Mouse (Mus musculus) NIH3T3 (cell line): ENCODE data around the gene Usp32.

Experiments used
- DNase-seq: peaks from one replicate; pipeline ENCODE4 v3.0.0-alpha.2; 2012; ENCODE audit warnings: low read depth

Gene Usp32

DNA sequence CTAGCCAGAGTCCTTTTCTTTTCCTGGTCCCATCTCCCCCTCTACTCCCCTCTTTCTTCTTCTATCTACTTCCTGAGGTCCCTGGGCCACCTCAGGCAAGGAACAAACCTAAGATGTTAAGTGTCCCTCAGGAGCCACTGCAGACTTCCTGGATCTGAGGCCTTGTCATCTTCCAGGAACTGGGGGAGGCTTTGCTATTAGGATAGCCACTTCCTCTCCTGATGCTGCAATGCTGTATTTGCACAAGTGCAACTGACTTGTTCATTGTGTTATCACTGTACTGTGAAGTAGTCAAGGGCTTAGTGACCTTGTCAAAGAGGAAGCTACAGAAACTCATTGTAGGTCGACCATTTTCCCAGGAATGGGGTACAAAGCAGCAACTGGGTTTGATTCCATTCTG lies 160.6 kb downstream of the Usp32 start:
- no peak for DNase-seq

DNA sequence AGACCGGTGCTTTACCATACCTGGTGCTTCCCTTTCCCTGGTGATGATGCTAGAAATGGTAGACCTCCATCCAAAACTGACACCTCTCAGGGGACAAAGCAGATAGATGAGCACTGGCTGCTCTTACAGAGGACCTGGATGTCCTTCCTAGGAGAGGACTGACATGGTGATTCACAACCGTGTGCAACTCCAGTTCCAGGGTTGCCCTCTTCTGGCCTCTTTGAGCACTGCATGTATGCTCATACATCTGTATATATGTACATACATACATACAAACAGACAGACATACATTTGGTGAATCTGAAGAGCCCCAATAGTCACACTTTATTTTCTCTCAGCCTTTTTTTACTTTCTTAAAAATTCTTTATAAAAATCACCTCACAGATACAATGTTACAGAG lies 161.8 kb downstream of the Usp32 start:
- DNase-seq, result peak; percentile 68

DNA sequence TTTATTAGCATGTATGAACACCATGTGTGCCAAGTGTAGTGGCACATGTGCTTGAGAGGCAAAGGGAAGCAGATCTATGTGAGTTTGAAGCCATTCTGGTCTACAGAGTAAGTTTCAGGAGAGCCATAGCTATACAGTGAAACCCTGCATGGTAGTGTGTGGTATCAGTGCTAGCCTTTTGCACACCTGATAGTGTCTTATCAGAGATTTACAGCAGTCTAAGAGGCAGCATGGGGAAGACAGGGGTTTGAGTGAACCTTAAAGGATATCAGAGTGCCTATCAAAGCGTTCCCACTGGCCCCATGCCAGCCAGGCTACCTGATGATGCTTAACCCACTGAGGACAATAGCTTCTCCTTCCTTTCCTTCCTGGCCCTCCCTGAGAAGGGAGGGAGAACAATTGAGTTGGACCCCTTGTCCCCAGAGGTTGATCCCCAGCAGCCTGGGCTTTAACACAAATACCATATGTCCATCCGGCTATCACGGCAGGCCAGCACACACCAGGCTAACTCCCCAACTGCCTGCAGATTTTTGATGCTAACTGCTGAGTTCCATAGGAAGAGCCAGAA lies 162.5 kb downstream of the Usp32 start:
- DNase-seq, result no peak

DNA sequence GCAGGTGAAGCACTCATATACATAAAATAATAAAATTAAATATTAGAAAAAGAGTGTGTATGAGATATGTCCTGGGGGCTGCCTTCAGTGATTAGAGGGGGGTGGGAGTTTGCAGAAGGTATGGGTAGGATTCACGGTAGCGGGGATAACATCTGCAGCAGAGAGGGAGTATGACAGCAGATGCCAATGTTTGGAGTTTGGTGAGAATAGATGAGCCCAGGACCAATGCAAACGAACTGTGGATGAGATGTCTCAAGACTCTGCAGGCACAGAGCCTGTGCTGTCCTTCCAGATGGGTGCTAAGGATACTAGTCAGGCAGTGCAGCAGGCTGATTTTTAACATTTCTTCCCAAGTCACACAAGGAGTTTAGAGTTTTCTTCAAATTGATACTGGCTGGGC lies 163.3 kb downstream of the Usp32 start:
- DNase-seq, result no peak

DNA sequence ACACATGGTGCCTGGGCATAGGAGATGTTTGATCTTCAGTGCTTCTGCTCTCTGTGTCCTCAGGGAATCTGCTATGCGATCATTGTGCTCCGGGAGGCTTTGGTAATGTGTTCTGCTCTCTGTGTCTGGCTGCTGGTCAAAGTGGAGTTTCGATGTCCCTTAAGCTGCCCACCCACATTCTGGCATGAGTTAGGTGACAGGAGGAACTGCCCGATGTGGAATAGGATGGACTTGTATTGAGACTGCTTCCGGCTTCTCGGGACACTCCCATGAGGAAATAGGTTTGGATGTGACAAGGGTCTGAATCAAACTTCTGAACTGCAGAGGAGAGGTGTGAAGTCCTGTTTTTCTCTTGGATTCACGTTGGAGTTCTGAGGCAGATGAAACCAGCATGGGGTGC lies 165.4 kb downstream of the Usp32 start:
- DNase-seq, result no peak

DNA sequence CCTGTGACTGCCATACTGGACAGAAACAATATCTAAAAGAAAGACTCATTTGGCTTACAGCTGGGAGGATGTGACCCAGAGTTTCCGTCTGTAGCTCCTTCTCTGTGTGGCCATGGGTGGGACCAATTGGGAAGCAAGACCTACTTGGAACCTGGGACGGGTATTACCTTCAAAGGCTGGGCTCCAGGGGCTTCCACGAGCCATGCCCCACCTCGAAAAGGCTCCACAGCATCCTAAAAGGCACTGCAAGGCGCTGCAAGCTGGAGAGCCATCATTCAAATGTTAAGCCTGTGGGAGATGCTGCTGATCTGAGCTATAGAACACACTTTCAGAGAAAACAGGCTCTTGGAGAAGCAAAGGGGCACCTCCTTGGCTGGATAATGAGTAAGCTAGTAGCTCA lies 166.3 kb downstream of the Usp32 start:
- DNase-seq, result no peak

DNA sequence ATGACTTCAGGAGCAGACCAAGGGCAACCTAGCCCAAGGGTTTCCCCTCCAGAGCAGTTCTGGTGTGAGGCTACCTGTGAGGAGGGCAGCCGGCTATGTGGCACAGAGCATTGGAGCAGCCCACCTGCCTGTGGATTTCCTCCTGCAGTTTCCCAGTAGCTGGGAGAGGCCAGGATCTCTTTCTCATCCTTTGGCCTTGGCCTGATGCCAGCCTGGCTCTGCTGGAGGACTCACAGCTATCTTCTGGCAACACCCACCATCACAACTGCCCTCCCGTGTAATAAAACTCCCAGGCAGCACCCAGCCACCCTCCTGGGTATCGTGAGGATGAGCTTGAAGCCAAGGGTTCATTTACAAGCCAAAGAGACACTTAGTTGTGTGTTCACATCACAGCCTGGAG lies 167.9 kb downstream of the Usp32 start:
- DNase-seq, result no peak

DNA sequence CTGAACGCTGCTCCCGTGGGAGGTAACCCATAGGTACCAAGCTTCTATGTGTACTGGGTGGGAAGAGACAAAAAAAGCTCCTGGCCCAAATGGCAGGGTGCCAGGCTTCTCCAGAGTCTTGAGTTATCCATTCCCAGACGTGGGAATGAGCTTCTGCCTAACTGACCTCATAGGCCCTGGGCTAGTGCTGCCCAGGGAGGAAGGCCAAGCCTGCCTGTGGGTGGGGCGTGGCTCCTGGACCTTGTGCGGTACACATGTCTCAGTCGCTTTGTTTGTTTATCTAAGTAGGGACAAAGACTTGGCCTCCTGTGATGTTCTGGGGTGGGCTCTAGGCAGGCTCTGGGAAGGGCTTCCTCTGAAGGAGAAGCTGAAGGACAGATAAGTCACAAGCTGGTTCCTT lies 171.2 kb downstream of the Usp32 start:
- peak; percentile 53 for DNase-seq

DNA sequence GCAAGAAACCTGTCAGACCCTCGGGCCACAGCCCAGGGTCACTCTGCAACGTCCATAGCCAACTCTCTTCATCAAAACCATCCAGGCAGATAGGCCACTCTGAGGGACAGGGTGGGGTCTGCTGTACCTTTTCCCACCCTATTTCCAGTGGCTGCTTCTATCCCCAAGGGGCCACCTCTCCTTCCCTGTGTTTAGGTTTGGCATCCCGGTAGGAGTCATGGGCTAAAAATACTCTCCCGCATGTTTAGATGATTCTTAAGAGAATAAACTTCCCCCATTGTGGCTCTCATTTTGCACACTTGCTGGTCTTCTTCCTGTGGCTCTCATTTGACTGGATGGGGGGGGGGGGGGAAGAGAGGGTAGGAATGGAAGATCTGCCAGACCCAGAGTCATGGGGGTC lies 171.7 kb downstream of the Usp32 start:
- no peak for DNase-seq

DNA sequence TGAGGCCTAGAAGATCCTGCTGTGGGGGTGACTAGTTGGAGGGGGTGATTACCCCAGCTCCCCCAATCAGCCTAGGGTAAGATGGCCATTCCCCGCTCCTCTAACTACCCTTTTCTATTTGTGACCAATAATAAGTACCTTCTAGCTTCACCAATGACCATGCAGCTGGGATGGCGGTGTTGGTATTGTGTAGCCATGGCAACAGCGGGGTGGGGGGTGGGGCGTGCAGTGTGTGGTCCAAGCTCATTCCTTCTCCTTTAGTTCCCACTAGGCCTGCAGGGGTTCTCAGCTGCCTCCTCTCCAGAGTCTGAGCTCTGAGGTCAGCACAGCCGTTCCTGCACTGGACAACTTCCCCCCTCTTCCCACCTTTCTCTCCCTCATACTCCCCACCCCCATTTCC lies 172.8 kb downstream of the Usp32 start:
- peak; percentile 29 for DNase-seq

DNA sequence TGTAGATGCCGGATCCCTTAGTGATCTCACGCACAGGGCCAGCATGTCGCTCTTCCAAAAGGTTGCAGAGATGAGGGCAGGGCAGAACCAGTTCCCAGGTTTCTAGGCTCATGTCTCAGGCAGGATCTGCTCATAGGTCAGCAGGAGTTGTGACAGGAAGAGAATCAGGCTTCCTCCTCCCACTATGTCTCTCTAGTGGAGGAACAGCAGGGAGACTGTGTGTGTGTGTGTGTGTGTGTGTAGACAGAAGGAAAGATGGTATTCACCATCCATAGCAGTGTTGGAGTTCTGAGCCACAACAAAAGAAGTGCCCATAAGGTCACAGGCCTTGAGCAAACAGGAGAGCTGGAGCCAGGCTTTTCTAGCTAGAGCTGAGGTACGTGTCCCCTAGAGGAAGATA lies 173.3 kb downstream of the Usp32 start:
- no peak for DNase-seq

DNA sequence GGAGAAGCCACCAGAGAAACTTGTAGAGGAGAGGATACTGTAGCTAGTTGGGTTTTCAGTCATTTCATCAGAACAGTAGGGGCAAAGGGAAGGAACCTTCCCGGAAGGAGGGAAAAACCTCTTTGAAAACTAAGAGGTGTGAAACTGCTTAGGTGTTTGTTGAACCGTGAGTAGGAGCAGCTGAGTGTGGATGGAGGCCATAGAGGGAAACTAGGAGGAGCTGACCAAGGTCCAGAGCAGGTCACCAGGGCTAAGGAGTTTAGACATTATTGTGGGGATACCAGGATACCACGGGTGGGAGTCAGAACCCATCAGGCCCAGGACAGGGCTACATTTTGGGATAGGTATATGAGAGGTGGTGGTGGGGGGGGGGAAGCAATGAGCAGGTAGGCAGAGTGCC lies 176.4 kb downstream of the Usp32 start:
- no peak for DNase-seq

DNA sequence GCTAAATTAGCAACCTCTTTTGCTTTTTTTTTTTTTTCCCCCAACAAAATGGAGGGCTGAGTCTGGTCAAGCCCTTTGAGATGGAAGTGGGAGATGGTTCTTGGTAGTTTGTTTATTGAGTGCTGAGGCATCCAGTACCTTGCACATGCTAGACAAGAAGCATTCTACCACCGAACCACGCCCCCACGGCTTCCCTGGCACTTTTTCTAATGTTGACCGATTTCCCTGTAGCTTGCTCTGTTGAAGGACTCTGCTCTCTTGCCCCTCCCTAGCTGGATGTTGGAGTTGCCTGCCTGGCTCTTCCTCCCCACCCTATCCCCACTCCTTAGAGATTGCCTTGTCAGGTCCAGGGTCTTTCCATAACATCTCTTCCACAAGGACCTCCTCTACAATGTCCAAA lies 177.4 kb downstream of the Usp32 start:
- DNase-seq, result no peak

DNA sequence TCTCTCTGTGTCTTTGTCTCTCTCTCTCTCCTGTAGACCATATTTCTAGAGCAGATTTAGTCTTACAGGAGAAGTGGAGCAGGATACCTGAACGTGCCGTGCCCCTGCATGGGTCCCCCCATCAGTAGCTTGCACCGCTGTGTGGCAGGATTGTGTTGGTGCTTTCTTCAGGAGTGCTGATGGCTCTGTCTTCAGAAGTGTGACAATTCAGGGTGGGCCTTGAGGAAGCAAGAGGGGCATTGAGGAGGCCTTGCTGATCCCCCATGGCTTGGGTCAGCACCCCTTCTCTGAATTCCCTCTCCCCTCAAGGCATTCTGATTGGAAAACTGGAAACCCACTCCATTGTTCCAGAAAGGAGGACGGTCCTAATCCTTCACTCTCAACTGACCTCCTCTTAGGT lies 178.4 kb downstream of the Usp32 start:
- DNase-seq, result no peak

DNA sequence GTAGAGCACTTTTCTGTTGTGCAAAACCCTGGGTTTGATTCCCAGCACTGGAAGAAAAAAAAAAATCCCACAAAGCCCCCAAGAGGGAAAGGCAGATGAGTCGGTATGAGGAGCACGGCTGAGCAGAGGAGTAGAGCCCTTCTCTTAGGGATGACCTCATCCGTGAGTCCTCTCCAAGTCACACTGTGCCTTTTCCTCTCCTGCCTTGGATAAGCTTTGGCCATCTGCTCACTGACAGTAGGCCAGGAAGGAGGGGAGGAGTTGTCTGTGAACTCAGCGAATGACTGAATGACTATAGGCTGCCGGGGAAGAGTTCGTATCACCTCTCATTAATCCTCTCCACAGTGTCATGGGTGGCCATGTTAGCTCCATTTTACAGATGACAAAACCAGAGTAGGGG lies 179.2 kb downstream of the Usp32 start:
- DNase-seq, result no peak

DNA sequence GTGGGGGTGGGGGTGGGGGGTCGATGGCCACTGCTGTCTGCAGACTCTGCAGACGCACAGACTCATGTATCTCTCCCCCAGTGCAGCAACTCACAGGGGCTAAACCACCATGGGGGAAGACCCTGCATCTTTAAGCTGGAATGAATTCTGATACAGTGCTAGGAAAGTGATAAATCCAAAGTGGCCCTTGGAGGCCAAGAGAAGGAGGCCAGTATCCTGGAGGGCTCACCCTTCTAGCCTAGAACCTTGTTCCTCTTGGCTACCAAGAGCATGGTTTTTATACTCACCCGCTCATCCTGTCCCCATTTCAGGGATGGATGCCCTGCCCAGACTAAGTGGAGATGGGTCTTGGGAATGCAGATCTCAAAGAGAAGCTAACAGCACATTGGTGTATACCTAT lies 179.7 kb downstream of the Usp32 start:
- DNase-seq, result no peak

DNA sequence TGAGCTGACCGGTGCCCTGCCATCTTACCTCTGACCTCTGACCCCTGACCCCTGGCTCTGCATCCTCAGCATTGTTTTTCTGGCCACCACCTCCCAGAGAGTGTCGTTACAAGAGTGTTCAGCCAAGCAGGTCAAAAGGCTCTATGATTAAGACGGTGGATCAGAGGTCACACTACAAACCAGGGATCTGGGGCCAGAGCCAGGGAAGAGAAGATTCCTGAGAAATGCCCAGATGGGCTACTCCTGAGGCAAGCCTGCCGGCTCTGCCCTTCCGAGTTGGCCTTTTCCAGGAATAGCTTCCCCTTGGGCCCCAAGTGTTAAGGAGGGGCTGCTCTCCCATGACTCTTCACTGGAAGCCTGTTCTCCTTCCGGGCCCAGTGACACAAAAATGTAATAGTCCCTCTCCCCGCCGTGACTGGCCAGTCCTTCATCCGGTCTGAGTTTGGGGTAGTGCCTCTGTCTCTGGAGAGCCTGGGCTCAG lies 180.2 kb downstream of the Usp32 start:
- peak; percentile 66 for DNase-seq

DNA sequence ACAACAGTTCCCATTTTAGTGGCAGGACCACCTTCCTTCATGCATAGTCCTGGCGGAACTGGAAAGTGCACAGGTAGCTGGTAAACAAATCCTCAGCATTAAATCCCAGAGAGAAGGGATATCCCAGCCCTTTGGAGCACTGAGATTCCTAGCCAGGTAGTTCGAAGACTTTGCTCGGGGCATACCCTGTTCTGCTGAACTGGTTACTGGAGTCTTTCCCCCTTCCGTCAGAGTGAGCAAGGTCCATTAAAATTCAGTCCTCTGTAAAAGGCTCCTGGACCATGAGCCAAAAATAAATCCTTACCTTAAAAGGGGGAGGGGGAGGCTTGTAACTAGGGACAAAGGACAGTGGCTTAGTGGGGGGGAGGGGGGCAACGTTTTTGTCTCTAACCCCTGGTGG lies 180.8 kb downstream of the Usp32 start:
- DNase-seq, result no peak

DNA sequence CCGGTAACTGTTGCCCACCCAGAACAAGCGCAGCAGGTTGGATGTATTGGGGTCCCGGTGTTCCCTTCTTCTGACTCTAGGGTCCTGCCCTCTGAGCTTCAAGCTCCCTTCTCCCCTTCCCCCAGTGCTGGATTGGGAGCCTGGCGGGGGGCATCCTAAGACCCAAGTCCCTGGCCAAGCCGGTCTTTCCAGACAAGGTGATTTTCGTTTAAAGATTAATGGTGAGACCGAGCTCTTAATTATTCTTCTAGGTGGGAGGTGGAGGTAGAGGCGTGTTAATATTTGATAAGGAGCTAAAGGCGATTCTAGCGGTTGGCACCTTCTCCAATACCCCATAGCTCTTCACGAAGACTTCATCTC lies 181.7 kb downstream of the Usp32 start:
- no peak for DNase-seq

DNA sequence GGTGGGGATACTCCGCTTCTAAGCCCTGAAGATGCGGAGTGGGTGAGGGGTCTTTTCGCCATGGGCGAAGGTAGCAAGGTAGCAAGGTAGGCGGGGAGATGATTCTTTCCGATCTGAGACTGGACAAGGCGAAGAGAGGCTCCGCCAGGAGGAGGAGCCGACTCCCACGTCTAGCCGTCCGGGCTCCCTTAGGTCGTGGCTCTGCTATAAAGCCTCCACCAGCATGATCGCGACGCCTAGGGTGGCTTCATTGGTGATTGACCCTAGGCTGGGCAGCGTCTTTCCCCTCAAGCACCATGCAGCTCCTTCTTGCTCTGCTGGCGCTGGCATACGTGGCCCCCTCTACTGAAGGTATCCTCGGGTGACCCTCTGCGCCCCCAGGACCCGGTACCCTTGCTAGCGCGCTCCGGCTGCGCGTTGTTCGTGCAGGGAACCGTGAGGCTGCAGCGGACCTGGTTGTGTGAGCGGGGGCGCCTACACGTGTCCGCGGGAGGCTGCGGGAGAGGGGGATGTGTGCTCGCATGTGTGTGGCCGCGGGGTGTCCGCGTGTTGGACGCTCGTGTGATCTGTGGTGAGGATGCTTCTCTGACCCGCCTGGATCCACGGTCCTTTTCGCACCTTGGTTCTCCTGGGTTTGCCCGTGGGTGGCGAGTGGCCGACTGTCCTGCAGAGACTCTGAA lies 182.2 kb downstream of the Usp32 start, which contains the start of gene Car4:
Car4 (plus strand) TSS at position 196 of the 680 bp plus-strand sequence.
- no peak for DNase-seq

DNA sequence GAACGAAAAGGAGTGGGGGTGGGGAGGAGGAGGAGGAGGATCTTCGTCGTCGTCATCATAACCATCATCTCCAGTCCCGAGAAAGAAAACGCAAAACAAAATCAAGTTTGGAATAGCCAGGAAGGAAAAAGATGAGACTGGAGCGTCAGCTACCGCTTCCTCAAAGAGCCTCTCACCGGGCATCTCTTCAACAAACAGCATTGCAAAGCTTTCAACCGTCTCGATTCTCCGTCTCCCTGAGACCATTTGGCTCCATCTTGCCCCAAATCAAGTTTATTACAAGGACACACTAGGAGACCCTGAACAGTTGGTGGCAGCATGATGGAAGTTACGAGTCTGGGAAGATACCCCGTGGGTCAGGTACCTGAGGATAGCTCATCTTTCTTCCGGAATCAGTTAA lies 182.8 kb downstream of the Usp32 start:
- DNase-seq, result no peak

DNA sequence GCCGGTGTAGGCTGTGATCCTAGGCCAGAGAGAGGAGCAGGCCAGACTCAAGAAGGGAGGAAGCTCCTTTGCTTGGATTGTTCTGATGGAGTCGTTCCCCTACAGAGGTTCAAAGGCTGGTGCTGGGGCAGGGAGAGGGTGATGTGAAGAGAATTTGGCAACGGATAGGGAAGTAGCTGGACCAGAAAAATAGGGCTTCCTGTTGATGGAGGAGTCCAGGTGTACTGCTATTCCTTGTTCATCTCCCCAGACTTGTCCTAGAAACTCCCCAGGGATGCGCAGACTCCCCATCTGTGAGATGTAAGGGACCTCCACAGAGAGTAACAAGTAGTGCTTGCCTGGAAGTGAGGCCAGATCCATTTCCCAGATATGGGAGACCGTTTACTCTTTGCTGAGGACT lies 183.6 kb downstream of the Usp32 start:
- no peak for DNase-seq

DNA sequence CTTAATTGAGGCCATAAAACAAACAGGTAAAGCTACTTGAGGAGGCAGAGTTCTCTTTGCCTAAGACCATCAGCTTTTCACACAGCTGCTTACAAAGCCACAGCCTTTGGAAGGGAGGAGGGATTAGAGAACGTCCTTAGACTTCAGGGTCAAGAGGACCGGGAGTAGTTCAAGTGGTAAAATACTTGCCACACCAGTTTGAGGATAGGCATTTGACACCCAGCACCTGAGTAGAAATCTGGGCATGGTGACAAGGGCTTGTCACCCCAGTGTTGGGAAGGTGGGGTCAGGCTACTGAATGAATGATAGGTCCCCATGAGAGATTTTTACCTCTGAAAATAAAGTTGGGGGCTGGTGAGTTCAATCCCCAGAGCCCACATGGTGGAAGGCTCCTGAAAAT lies 187.3 kb downstream of the Usp32 start:
- no peak for DNase-seq

DNA sequence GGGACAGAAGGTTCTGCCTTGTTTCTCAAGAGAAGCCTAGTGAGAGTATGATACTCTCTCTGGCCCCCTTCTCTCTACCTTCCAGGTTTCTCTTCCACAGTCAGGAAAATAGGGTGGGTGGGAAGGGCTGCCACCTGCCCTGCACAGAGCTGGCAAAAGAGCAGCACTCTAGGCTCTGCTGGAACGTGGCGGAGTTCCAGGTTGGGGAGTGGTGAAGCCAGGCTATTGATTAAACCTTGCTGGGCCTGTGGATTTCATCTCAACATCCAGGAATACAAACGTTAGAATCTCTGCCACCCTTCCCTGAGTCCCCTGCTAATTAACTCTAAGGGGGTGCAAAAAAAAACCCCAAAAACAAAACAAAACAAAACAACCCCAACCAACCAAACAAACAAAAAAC lies 191.4 kb downstream of the Usp32 start:
- no peak for DNase-seq
